Mouse (Mus musculus): ENCODE measurements around the gene Spon1. TPM values are rescaled to one million over a fixed set of nuclear protein-coding genes. Genes with fewer than 3 reads are reported as not detected.
A peak's percentile ranks its signal among the peaks of the same experiment; 100 is the strongest.

Gene Spon1
- polyA plus RNA-seq, 1 experiment from 2014 or later = 39.6 TPM

GRCm38 (mm10) chr7:113961500-113961895 is 195.7 kb downstream of the Spon1 start:
- Histone ChIP-seq H3K9ac (replicated peaks; ENCODE audit: low read length) (no peak overlapping the region), H3K36me3 (ENCODE audit: control insufficient read depth, insufficient read depth, low read length) (no peaks in the 10 kb centered on the region), H3K4me3 (replicated peaks; ENCODE audit: low read depth, low read length) (no peak overlapping the region), H3K27me3 (ENCODE audit: control insufficient read depth, insufficient read depth, low read length) (no peaks in the 10 kb centered on the region), H3K4me1 (ENCODE audit: control insufficient read depth, insufficient read depth, low read length) (no peaks in the 10 kb centered on the region), H3K4me2 (ENCODE audit: low read length) (no peak overlapping the region), H3K9me3 (ENCODE audit: control insufficient read depth, low read length) (no peaks in the 10 kb centered on the region), H3K27ac (replicated peaks; ENCODE audit: low read depth, low read length) (no peak overlapping the region)
- ATAC-seq (ENCODE audit: low FRiP score, low TSS enrichment) (no peak), DNase-seq (peak; percentile 23)
- whole genome bisulfite sequencing = 70% methylated on average over 3 of the region's 3 CpGs

- Histone ChIP-seq H3K4me3 (replicated peaks; ENCODE audit: low read depth, low read length) (no peak overlapping the region), H3K9me3 (ENCODE audit: control insufficient read depth, low read length) (no peaks in the 10 kb centered on the region), H3K9ac (replicated peaks; ENCODE audit: low read length) (no peak overlapping the region), H3K4me2 (ENCODE audit: low read length) (no peak overlapping the region), H3K36me3 (ENCODE audit: control insufficient read depth, insufficient read depth, low read length) (no peaks in the 10 kb centered on the region), H3K4me1 (ENCODE audit: control insufficient read depth, insufficient read depth, low read length) (no peaks in the 10 kb centered on the region), H3K27me3 (ENCODE audit: control insufficient read depth, insufficient read depth, low read length) (no peaks in the 10 kb centered on the region), H3K27ac (replicated peaks; ENCODE audit: low read depth, low read length) (no peak overlapping the region)
- DNase-seq (no peak), ATAC-seq (ENCODE audit: low FRiP score, low TSS enrichment) (no peak)
- WGBS = 93% methylated on average over 4 of the region's 4 CpGs
These were observed 196.3 kb downstream of the Spon1 start for GRCm38 (mm10) chr7:113962078-113962477.

GRCm38 (mm10) chr7:113963766-113964165 is 198.0 kb downstream of the Spon1 start:
- ATAC-seq (ENCODE audit: low FRiP score, low TSS enrichment) = no peak
- Histone ChIP-seq H3K4me1 (ENCODE audit: control insufficient read depth, insufficient read depth, low read length) (no peaks in the 10 kb centered on the region), H3K36me3 (ENCODE audit: control insufficient read depth, insufficient read depth, low read length) (no peaks in the 10 kb centered on the region), H3K27me3 (ENCODE audit: control insufficient read depth, insufficient read depth, low read length) (no peaks in the 10 kb centered on the region), H3K4me3 (replicated peaks; ENCODE audit: low read depth, low read length) (no peak overlapping the region), H3K9me3 (ENCODE audit: control insufficient read depth, low read length) (no peaks in the 10 kb centered on the region), H3K9ac (replicated peaks; ENCODE audit: low read length) (no peak overlapping the region), H3K4me2 (ENCODE audit: low read length) (no peak overlapping the region), H3K27ac (replicated peaks; ENCODE audit: low read depth, low read length) (no peak overlapping the region)
- DNase-seq = no peak
- 76% methylated on average over 4 of the region's 4 CpGs for WGBS

GRCm38 (mm10) chr7:113965625-113966024 is 199.8 kb downstream of the Spon1 start:
- Histone ChIP-seq H3K4me2 (ENCODE audit: low read length) (no peak overlapping the region), H3K36me3 (ENCODE audit: control insufficient read depth, insufficient read depth, low read length) (no peaks in the 10 kb centered on the region), H3K4me1 (ENCODE audit: control insufficient read depth, insufficient read depth, low read length) (no peaks in the 10 kb centered on the region), H3K9ac (replicated peaks; ENCODE audit: low read length) (no peak overlapping the region), H3K27ac (replicated peaks; ENCODE audit: low read depth, low read length) (no peak overlapping the region), H3K4me3 (replicated peaks; ENCODE audit: low read depth, low read length) (no peak overlapping the region), H3K27me3 (ENCODE audit: control insufficient read depth, insufficient read depth, low read length) (no peaks in the 10 kb centered on the region), H3K9me3 (ENCODE audit: control insufficient read depth, low read length) (no peaks in the 10 kb centered on the region)
- WGBS = 84% methylated on average over 8 of the region's 8 CpGs
- ATAC-seq (ENCODE audit: low FRiP score, low TSS enrichment) = no peak
- DNase-seq = no peak

GRCm38 (mm10) chr7:113969182-113969581 is 203.4 kb downstream of the Spon1 start:
- no peaks in the 10 kb centered on the region for H3K4me1 ChIP-seq (ENCODE audit: control insufficient read depth, insufficient read depth, low read length)
- no peaks in the 10 kb centered on the region for H3K27me3 ChIP-seq (ENCODE audit: control insufficient read depth, insufficient read depth, low read length)
- no peaks in the 10 kb centered on the region for H3K9me3 ChIP-seq (ENCODE audit: control insufficient read depth, low read length)
- H3K4me3 ChIP-seq (replicated peaks; ENCODE audit: low read depth, low read length) = no peak overlapping the region
- DNase-seq (no peak), ATAC-seq (ENCODE audit: low FRiP score, low TSS enrichment) (no peak)
- H3K9ac ChIP-seq (replicated peaks; ENCODE audit: low read length) = no peak overlapping the region
- H3K27ac ChIP-seq (replicated peaks; ENCODE audit: low read depth, low read length) = no peak overlapping the region
- H3K4me2 ChIP-seq (ENCODE audit: low read length) = no peak overlapping the region
- no peaks in the 10 kb centered on the region for H3K36me3 ChIP-seq (ENCODE audit: control insufficient read depth, insufficient read depth, low read length)

GRCm38 (mm10) chr7:113972536-113972935 is 206.7 kb downstream of the Spon1 start:
- no peak for ATAC-seq (ENCODE audit: low FRiP score, low TSS enrichment)
- H3K9ac ChIP-seq (replicated peaks; ENCODE audit: low read length) = no peak overlapping the region
- H3K4me2 ChIP-seq (ENCODE audit: low read length) = no peak overlapping the region
- no peaks in the 10 kb centered on the region for H3K36me3 ChIP-seq (ENCODE audit: control insufficient read depth, insufficient read depth, low read length)
- DNase-seq = no peak
- no peaks in the 10 kb centered on the region for H3K4me1 ChIP-seq (ENCODE audit: control insufficient read depth, insufficient read depth, low read length)
- WGBS = 93% methylated on average over 4 of the region's 4 CpGs
- no peak overlapping the region for H3K27ac ChIP-seq (replicated peaks; ENCODE audit: low read depth, low read length)
- H3K4me3 ChIP-seq (replicated peaks; ENCODE audit: low read depth, low read length) = no peak overlapping the region
- no peaks in the 10 kb centered on the region for H3K9me3 ChIP-seq (ENCODE audit: control insufficient read depth, low read length)
- no peaks in the 10 kb centered on the region for H3K27me3 ChIP-seq (ENCODE audit: control insufficient read depth, insufficient read depth, low read length)

- Histone ChIP-seq H3K4me1 (ENCODE audit: control insufficient read depth, insufficient read depth, low read length) (no peaks in the 10 kb centered on the region), H3K36me3 (ENCODE audit: control insufficient read depth, insufficient read depth, low read length) (no peaks in the 10 kb centered on the region), H3K9ac (replicated peaks; ENCODE audit: low read length) (no peak overlapping the region), H3K4me3 (replicated peaks; ENCODE audit: low read depth, low read length) (no peak overlapping the region), H3K27ac (replicated peaks; ENCODE audit: low read depth, low read length) (no peak overlapping the region), H3K4me2 (ENCODE audit: low read length) (no peak overlapping the region), H3K27me3 (ENCODE audit: control insufficient read depth, insufficient read depth, low read length) (no peaks in the 10 kb centered on the region), H3K9me3 (ENCODE audit: control insufficient read depth, low read length) (peaks cover 5% of the 10 kb centered on the region; the same call in 1 of the 2 replicates)
- ATAC-seq (ENCODE audit: low FRiP score, low TSS enrichment) (no peak), DNase-seq (no peak)
- 84% methylated on average over 10 of the region's 10 CpGs for WGBS
These were observed 220.8 kb downstream of the Spon1 start for GRCm38 (mm10) chr7:113986406-113987134.

- Histone ChIP-seq H3K27ac (replicated peaks; ENCODE audit: low read depth, low read length) (no peak overlapping the region), H3K4me1 (ENCODE audit: control insufficient read depth, insufficient read depth, low read length) (no peaks in the 10 kb centered on the region), H3K4me3 (replicated peaks; ENCODE audit: low read depth, low read length) (no peak overlapping the region), H3K9me3 (ENCODE audit: control insufficient read depth, low read length) (peaks cover 5% of the 10 kb centered on the region; the same call in 1 of the 2 replicates), H3K9ac (replicated peaks; ENCODE audit: low read length) (no peak overlapping the region), H3K36me3 (ENCODE audit: control insufficient read depth, insufficient read depth, low read length) (no peaks in the 10 kb centered on the region), H3K4me2 (ENCODE audit: low read length) (no peak overlapping the region), H3K27me3 (ENCODE audit: control insufficient read depth, insufficient read depth, low read length) (no peaks in the 10 kb centered on the region)
- no peak for ATAC-seq (ENCODE audit: low FRiP score, low TSS enrichment)
- no peak for DNase-seq
These were observed 222.4 kb downstream of the Spon1 start for GRCm38 (mm10) chr7:113988156-113988555.

GRCm38 (mm10) chr7:113997675-113998354 is 232.0 kb downstream of the Spon1 start:
- ATAC-seq (ENCODE audit: low FRiP score, low TSS enrichment) (no peak), DNase-seq (no peak)
- H3K9ac ChIP-seq (replicated peaks; ENCODE audit: low read length) = no peak overlapping the region
- H3K9me3 ChIP-seq (ENCODE audit: control insufficient read depth, low read length) = no peaks in the 10 kb centered on the region
- no peaks in the 10 kb centered on the region for H3K4me1 ChIP-seq (ENCODE audit: control insufficient read depth, insufficient read depth, low read length)
- H3K4me3 ChIP-seq (replicated peaks; ENCODE audit: low read depth, low read length) = no peak overlapping the region
- H3K27me3 ChIP-seq (ENCODE audit: control insufficient read depth, insufficient read depth, low read length) = no peaks in the 10 kb centered on the region
- WGBS = 80% methylated on average over 7 of the region's 7 CpGs
- no peaks in the 10 kb centered on the region for H3K36me3 ChIP-seq (ENCODE audit: control insufficient read depth, insufficient read depth, low read length)
- no peak overlapping the region for H3K27ac ChIP-seq (replicated peaks; ENCODE audit: low read depth, low read length)
- no peak overlapping the region for H3K4me2 ChIP-seq (ENCODE audit: low read length)
